Mouse (Mus musculus) stomach, embryonic 14.5 days (tissue): ENCODE data around the gene Rgs9. TPM values are rescaled to one million over a fixed set of nuclear protein-coding genes. Genes with fewer than 3 reads are reported as not detected.
A peak's percentile ranks its signal among the peaks of the same experiment; 100 is the strongest.
"Not testable (repeated sequence)": the region's sequence is repeated elsewhere in the genome, so short reads cannot be mapped to it uniquely, and the experiment has no call there.

Source experiments
- ATAC-seq: fragments of 200-750 bp; cut with Nextera tagmentation; 2 replicates; pipeline ENCODE4 v1.8.0; 2017; ENCODE audit warnings: low read depth, moderate TSS enrichment; ENCODE audit not compliant: insufficient number of reproducible peaks, insufficient read depth, low FRiP score
- H3K27ac ChIP-seq: fragments of 300-500 bp; sonication (generic); 2 replicates; pipeline ENCODE4 v1.5.1; 2014; ENCODE audit warnings: mild to moderate bottlenecking, low read length, moderate library complexity, mixed read lengths
- H3K27me3 ChIP-seq: fragments of 300-500 bp; sonication (generic); 2 replicates; pipeline ENCODE4 v1.6.1; 2014; ENCODE audit warnings: low read length, control low read depth, mixed read lengths; ENCODE audit not compliant: control insufficient read depth, insufficient read depth
- H3K36me3 ChIP-seq: fragments of 300-500 bp; sonication (generic); 2 replicates; pipeline ENCODE4 v1.6.1; 2014; ENCODE audit warnings: mild to moderate bottlenecking, control low read depth, low read length, moderate library complexity, mixed read lengths; ENCODE audit not compliant: control insufficient read depth, insufficient read depth
- H3K4me1 ChIP-seq: fragments of 300-500 bp; sonication (generic); 2 replicates; pipeline ENCODE4 v1.6.1; 2014; ENCODE audit warnings: low read length, control low read depth, mixed read lengths; ENCODE audit not compliant: control insufficient read depth, insufficient read depth
- H3K4me2 ChIP-seq: fragments of 300-500 bp; sonication (generic); replicated peaks from 2 replicates; pipeline ENCODE4 v1.6.1; 2014; ENCODE audit warnings: low read depth, low read length, control low read depth
- H3K4me3 ChIP-seq: fragments of 300-500 bp; sonication (generic); 2 replicates; pipeline ENCODE4 v1.5.1; 2014; ENCODE audit warnings: low read depth, low read length, control low read depth
- H3K9ac ChIP-seq: fragments of 300-500 bp; sonication (generic); replicated peaks from 2 replicates; pipeline ENCODE4 v1.6.1; 2014; ENCODE audit warnings: low read depth, mild to moderate bottlenecking, control low read depth, low read length, moderate library complexity, mixed read lengths
- H3K9me3 ChIP-seq: fragments of 300-500 bp; sonication (generic); 2 replicates; pipeline ENCODE4 v1.6.1; 2016; ENCODE audit warnings: low read depth, low read length, control low read depth; ENCODE audit not compliant: control insufficient read depth
- WGBS: fragments of 180-500 bp; shearing (Covaris S2); extraction: QIAGEN DNeasy Blood & Tissue Kit; methylation state at CpG from one replicate; pipeline ENCODE4 v1.1.7; 2014; 5-methylcytosine and 5-hydroxymethylcytosine counted together
- polyA plus RNA-seq: library from polyadenylated mRNA; unstranded; fragments of >200 nt; fragmentation: Nextera tagmentation; extraction: Ambion mirVana; gene quantifications from 2 replicates; pipeline ENCODE4 v1.2.1, GENCODE M21; 2014

Gene Rgs9
- 1.4 and 2.2 TPM in 2 replicates for polyA plus RNA-seq

DNA sequence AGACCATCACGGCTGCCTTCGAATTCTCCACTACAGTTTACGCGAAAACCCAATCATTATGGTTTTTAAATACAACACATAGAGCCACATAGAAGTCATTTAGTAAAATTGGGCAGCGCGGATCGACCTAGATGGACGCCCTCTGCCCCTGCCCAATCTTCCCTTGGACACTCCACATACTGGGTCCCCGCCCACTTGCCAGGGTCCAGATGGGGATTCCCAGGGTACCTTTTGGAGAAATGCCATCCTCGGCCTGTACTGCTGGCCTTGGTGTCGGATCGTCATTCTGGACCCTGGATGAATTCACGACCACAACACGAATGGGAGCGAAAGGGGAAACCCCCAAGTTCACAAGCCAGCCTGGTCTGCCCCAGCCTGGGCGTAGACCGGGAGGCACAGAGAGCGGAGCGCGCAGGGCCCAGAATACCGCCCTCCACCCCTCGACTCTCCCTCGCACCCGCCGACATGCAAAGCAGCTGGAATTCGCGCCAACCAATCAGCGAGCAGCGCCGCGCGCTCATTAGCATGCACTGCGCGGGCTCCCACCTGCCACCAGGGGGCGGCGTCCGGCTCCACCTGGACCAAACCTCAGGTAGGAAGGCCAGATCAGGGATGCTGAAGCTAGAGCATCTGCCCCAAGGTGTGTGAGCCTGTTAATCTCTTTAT, at the start of gene Rgs9:
Gene Rgs9, minus strand, starts transcription at position 420 of the 666 bp plus-strand sequence.
- no peaks in the 10 kb centered on the region for H3K36me3 ChIP-seq
- ATAC-seq: peak; percentile 94
- no peaks in the 10 kb centered on the region for H3K4me1 ChIP-seq
- no peaks in the 10 kb centered on the region for H3K27me3 ChIP-seq
- peak within 1 kb of the TSS; percentile 28 for H3K4me3 ChIP-seq
- no peaks in the 10 kb centered on the region for H3K9me3 ChIP-seq
- H3K27ac ChIP-seq: no peak within 1 kb of the TSS
- WGBS: 6% methylated on average over 37 of the region's 37 CpGs
- peak within 1 kb of the TSS; percentile 61 for H3K4me2 ChIP-seq
- H3K9ac ChIP-seq: no peak within 1 kb of the TSS

DNA sequence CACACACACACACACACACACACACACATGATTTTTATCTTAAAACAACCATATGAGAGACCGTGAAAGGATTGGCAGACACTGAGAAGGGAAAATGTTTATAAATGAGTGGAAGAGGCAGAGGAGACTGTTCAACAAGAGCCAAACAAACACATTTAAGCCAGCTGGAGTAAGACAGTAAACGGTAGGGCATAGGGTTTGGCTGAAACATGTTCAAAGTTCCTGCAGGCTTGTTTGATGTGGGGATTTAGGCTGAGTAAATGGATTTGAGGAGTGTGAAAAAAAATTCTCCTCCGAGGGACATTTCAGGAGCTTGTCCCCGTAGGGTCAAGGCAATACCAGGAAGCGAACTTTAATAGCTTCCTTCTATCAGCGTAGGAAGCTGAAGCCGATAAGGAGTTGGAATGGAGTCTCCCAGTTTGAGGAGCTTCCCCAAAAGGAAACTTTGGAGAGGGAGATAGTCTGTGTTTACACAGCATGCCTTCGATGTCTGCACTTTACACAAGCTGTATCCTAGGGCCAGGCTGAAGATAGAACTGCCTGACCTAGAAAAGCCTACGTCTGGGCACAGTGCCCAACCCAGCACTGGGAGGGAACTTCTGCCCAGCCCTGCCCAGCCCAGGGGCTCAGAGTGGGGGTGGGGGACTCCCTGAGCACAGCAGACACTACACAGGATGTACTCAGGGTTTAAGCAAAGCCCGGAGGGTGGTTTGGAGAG, 49.5 kb upstream of the Rgs9 start:
- H3K27me3 ChIP-seq: no peaks in the 10 kb centered on the region
- 15% methylated on average over 10 of the region's 10 CpGs for WGBS
- H3K4me1 ChIP-seq: peaks cover 26% of the 10 kb centered on the region
- no peak overlapping the region for H3K9ac ChIP-seq
- H3K4me3 ChIP-seq: no peak overlapping the region
- H3K9me3 ChIP-seq: no peaks in the 10 kb centered on the region
- peak overlapping the region; percentile 19; the same call in 1 of the 2 replicates for H3K4me2 ChIP-seq
- ATAC-seq: peak; percentile 74; the same call in 1 of the 2 replicates
- no peaks in the 10 kb centered on the region for H3K36me3 ChIP-seq
- H3K27ac ChIP-seq: peak overlapping the region; percentile 62; the same call in 1 of the 2 replicates

DNA sequence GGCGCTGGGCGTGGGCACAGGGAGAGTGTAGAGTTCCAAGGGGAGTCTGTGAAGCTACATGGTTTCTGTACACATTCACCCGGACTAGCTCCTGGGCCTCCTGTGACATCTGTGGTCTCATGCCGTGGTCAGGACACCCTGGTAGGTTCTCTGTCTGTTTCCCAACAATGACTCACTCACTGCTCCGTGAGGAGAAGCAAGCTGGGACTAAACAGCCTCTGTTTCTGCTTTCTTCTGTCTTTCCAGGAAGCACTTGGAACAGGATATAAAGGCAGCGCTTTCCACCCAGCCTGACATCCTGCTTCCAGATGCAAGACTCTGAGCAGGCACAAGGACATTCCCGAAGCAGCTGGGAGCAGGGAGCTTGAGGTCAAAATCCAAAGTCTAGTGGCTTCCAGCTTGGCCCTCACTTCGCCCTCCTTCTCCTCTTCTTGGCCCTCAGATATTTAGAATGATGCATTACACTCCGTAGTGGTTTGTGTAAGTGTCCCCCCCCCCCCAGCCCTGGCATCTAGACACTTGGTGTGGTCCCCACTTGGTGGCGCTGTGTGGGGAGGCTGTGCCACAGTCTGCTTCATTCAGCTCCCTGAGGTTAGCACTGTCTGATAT, 46.2 kb upstream of the Rgs9 start:
- Histone ChIP-seq H3K4me3 (no peak overlapping the region), H3K9me3 (no peaks in the 10 kb centered on the region), H3K4me2 (no peak overlapping the region), H3K4me1 (peaks cover 23% of the 10 kb centered on the region), H3K27me3 (no peaks in the 10 kb centered on the region), H3K27ac (peak overlapping the region; percentile 11; the same call in 1 of the 2 replicates), H3K36me3 (no peaks in the 10 kb centered on the region), H3K9ac (no peak overlapping the region)
- WGBS: 36% methylated on average over 10 of the region's 10 CpGs
- ATAC-seq: no peak

DNA sequence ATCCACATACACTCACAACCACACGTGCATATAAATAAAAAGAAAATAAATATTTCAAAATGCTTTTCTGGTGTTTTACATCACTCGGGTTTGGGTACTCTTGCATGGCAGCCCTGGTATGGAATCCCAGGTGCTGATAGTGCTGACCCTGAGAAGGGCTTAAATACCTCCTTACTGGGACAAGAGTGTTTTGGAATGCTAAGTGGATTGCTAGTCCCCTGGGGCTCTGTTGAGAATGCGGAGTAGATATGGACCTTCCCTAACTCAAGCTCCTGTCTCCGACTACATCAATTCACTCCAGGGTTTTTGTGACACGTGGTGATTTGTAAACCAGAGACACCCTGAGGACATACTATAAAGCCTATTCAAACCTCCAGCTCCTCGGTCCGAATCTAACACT, 45.6 kb upstream of the Rgs9 start:
- peak overlapping the region; percentile 11; the same call in 1 of the 2 replicates for H3K27ac ChIP-seq
- no peak for ATAC-seq
- H3K9ac ChIP-seq: no peak overlapping the region
- H3K4me2 ChIP-seq: no peak overlapping the region
- H3K27me3 ChIP-seq: no peaks in the 10 kb centered on the region
- no peak overlapping the region for H3K4me3 ChIP-seq
- H3K9me3 ChIP-seq: no peaks in the 10 kb centered on the region
- 45% methylated on average over 7 of the region's 7 CpGs for WGBS
- no peaks in the 10 kb centered on the region for H3K36me3 ChIP-seq
- peaks cover 23% of the 10 kb centered on the region for H3K4me1 ChIP-seq

DNA sequence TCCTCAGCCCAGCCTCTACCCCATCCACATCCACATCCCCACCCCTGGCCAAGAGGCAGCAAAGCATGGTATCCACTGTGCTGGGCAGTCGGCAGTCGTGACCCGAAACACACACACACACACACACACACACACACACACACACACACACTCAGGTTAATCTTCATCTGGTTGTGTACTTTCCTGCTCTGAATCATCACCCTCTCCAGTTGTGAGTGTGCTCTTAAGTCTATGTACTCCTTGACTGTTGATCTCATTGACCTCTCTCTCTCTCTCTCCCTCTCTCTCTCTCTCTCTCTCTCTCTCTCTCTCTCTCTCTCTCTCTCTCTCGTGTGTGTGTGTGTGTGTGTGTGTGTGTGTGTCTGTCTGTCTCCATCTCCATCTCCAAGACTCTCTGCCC, 44.7 kb upstream of the Rgs9 start:
- 96% methylated on average over 3 of the region's 4 CpGs for WGBS
- not testable (repeated sequence) for H3K9ac ChIP-seq, H3K9me3 ChIP-seq, H3K27me3 ChIP-seq, H3K4me2 ChIP-seq, H3K36me3 ChIP-seq, ATAC-seq, H3K27ac ChIP-seq, H3K4me3 ChIP-seq
- H3K4me1 ChIP-seq: peaks cover 14% of the 10 kb centered on the region

DNA sequence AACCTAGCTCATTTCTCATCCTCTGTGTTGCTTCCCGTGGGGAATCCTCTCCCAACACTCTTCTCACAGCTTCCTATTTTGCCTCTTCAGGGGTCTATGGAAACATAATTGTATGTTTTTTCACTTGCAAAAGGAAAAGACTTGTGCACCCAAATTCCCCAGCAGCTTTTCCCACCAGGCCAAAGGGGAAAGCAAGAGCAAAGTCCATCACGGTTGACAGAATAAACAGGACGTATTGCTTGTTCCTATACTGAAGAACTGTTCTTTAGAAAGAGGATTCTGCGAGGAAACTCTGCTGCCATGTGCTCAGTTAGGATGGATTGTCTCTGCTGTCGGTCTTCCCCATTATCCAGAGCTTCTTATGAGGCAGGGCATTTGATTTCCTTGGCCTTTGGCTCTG, 42.6 kb upstream of the Rgs9 start:
- no peak for ATAC-seq
- H3K4me3 ChIP-seq: no peak overlapping the region
- WGBS: 57% methylated on average over 5 of the region's 5 CpGs

DNA sequence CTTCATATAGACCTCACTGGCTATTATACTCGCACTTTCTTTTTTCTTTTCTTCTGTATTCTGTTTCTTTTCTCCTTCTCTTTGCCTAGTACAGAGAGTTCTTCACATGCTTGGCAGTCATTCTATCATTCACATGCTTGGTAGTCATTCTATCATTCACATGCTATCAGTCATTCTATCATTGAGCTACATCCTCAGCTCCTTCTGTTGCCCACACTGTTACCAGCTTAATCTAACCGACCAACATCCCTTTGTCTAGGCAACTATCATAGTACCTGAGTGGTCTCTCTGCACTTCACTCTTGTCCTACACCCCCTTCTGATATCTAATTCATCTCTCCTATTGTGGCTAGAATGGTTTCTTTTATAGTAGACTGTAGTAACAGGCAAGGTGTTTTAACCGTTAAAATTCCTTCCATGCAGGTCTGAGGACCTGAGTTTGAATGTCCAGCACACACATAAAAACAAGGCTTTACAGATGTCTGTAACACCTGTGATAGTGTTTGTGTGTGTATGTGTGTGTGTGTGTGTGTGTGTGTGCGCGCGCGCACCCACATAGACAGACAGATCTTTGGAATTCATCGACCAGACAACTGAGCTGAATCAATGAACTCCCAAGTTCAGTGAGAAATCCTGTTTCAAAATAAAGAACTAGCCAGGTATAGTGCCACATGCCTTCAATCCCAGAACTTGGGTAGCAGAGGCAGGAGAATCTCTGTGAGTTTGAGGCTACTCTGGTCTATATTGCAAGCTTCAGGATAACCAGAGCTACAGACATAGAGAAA, 41.4 kb upstream of the Rgs9 start:
- no peak overlapping the region for H3K4me3 ChIP-seq
- ATAC-seq: no peak
- 94% methylated on average over 8 of the region's 8 CpGs for WGBS
- H3K9me3 ChIP-seq: no peaks in the 10 kb centered on the region
- H3K4me1 ChIP-seq: no peaks in the 10 kb centered on the region
- no peaks in the 10 kb centered on the region for H3K27me3 ChIP-seq
- H3K9ac ChIP-seq: no peak overlapping the region
- H3K27ac ChIP-seq: no peak overlapping the region
- H3K36me3 ChIP-seq: no peaks in the 10 kb centered on the region
- no peak overlapping the region for H3K4me2 ChIP-seq

More for the DNA sequence above, 42.6 kb upstream of the Rgs9 start:
- no peaks in the 10 kb centered on the region for H3K4me1 ChIP-seq
- H3K27me3 ChIP-seq: no peaks in the 10 kb centered on the region
- H3K4me2 ChIP-seq: no peak overlapping the region
- H3K36me3 ChIP-seq: no peaks in the 10 kb centered on the region
- H3K27ac ChIP-seq: no peak overlapping the region
- no peak overlapping the region for H3K9ac ChIP-seq
- H3K9me3 ChIP-seq: no peaks in the 10 kb centered on the region

DNA sequence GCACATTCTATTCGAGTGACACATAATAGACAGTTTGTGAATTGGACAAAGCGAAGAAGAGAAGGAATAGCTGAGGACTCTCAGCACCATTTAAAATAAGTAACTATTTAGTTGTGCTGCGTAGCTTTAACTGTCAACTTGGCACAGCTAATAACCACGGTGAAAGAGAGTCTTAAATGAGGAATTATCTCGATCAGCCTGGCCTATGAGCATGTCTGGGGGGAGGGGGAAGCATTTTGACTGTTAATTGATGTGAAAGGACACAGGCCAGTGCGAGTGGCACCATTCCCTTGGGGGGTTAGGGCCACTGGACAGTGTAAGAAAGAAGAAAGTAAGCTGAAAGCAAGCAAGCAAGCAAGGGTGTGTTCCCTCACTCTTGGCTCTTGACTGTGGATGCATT, 38.0 kb upstream of the Rgs9 start:
- Histone ChIP-seq H3K4me1 (no peaks in the 10 kb centered on the region), H3K9me3 (no peaks in the 10 kb centered on the region), H3K4me3 (no peak overlapping the region), H3K4me2 (no peak overlapping the region), H3K9ac (no peak overlapping the region), H3K27ac (no peak overlapping the region), H3K27me3 (no peaks in the 10 kb centered on the region), H3K36me3 (no peaks in the 10 kb centered on the region)
- ATAC-seq: no peak
- 58% methylated on average over 6 of the region's 6 CpGs for WGBS
